Mouse (Mus musculus) mouse embryonic stem cell (cell line): Measurements from ENCODE around the gene Cd2bp2.

Experiments used
- in situ Hi-C, 2 experiments: fragments of 300-500 bp; cut with MboI; formaldehyde crosslinking; loops; 1 replicate in 1 of 2; 3 replicates in 1 of 2; pipeline ENCODE4 v1.14.3; 2019 to 2020; ENCODE audit warnings: low sequenced_read_pairs in 2 of 2, low pct_unique_long_range_greater_than_20kb in 1 of 2, mixed read lengths in 1 of 2; ENCODE audit not compliant: unreplicated experiment in 1 of 2

Cd2bp2 gene

DNA sequence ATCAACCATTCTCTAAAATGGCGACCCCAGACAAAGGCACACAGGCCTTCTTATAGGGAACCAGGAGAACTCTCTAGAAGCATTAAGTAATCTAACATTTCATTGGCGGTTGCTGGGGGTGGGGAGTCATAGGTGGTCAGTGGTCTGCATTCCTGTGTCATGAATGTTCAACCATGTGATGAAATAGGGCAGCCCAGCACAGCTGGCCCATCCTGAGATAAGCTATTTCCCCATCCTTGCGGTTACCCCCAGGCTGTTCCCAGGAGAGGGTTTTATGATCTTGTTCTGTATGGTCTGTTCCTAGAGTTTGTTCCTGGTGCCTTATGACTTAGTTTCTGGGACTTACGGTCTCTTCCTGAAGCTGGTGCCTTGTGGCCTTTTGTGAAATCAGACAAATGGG, 38.3 kb downstream of the Cd2bp2 start:
- in situ Hi-C loops: no loop called here

DNA sequence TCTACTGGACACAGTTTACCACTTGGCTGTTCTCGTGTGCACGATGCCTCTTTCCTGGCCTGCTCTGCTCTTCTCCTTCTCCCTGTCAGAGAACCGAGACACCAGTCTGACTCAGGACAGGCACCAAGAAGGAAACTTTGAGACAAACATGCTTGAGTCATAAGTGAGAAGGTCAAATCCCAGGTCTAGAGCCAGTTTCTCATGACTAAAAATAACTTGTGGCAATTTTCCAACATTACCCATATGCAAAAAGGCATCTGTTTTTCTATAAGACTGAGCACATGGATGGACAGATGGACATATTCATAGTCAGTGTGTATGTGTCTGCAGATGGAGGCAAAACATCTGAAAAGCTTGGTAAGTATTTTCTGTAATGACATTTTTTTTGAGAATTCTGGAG, 42.4 kb downstream of the Cd2bp2 start:
- in situ Hi-C loops: no loop called here

DNA sequence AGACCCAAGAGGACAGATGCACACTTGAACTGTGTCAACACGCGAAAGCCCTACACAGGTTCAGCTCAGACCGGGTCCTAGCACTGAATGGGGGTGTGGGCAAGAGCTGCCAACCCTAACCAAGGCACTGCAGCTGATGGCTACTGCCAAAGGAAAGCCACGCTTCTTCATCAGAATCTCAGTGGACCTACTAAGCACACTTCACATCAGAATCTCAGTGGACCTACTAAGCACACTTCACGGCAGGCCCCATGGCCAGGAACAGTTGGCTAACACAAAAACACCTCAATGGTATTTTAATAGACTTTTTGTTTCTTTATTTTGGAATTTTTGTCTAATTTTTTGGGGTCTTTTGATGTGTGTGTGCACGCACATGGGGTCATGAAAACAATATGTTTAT, 43.4 kb downstream of the Cd2bp2 start:
- in situ Hi-C loops: no loop called here

DNA sequence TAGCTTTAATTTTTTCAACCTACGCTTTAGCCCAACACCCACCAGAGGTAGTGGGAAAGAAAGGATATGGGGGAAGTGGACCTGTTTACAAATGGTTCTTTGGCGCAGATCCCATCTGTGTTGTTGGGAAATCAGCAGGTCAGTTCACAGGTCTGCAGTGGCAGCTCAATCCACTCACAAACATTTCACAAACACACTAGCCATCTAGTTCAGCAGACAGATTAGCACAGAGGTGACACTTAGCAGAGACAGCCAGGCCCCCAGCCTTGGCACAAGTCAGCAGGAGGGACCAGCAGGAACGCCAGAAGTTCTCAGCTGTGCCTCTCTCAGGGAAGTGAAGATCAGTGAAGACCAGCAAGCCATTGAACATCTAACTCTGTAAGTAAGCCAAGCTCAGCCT, 47.9 kb downstream of the Cd2bp2 start:
- in situ Hi-C loops: no loop called here

DNA sequence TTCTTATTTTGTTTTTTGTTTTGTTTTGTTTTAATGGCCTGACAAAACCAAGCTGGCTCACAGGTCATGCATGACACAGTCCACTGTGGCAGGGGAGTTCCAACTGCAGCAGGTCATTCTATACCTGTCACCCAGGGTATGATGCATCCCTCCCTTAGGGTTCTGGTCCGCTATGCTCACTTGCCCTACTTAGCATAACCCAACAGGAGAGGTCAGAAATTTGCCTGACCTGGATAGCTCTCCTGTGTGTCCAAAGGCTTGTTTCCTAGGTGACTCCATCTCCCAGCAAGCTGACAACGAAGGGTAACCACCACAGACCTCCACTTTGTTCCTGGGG, 49.6 kb downstream of the Cd2bp2 start:
- in situ Hi-C loops: no loop called here

DNA sequence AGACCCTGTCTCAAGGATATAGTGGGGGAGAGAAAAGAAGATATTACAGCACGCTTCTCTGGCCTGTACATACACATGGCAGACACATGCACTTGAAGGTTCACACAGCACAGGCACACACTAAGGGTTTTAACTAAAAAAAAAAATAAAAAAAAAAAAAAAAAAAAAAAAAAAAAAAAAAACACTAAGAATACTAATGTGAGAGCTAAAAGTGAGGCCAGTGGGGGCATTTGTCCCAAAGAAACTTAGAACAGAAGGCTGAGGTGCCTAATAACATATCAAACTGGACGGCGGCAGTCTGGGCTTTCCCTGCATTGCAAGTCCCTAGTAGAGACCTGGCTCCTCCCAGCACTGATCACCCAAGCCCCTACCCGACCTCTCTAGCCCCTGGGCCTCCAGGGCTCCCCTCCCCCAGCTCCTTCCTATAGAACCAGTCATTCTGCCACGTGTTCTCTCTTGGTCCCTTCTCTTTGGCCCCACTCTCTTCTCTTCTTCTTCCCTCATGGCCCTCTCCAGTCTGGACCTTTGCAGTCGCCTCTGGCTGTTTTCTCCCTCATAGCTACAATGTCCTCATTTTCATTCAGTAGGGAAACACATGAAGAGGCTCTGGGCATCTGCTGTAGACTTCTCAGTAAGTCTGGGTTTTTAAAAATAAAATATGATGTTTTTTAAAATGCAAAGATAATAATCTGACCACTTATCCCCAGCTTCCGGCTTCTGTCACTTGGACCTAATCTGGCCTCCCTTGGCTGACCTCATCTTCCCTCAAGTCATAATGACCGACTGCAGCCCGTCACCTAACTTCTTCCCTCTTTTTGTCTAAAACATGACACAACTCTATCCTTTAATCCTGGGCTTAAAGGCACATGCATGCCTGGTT, 50.2 kb downstream of the Cd2bp2 start:
- in situ Hi-C loops: no loop called here

DNA sequence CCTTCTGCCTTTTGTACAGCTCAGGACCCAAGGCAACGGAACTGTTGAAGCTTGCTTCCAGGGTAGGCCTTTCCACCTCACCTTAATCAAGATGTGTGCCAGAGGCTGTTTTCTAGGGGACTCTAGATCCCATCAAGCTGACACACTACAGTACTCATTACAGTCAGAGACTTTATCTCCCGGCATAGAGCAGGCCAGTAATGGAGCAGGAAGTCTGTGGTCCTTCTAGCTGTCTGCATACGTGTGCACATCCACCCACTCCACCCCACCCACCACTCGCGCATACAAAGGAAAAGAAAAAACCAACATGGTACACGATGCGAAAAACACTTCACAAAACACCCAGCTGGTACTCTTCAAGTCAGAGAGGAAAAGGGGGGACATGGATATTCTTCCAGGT, 51.4 kb downstream of the Cd2bp2 start:
- in situ Hi-C loops: no loop called here

DNA sequence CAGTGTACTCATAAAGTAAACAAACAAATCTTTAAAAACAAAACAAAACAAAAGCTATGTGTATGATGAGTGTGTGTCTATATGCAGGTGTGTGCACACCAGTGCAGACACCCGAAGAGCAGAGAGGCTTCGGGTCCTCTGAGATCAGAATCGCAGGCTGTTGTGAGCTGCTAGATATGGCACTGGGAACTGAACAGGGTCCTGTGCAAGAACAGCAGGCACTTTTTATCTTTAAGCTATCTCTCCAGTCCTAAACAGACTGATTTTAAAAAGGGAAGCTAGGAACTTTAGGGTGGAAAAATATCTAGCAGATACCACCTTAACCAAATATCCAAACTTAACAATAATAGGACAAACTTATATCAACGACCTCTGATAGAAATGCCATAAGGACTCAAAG, 53.2 kb downstream of the Cd2bp2 start:
- in situ Hi-C loops: no loop called here

DNA sequence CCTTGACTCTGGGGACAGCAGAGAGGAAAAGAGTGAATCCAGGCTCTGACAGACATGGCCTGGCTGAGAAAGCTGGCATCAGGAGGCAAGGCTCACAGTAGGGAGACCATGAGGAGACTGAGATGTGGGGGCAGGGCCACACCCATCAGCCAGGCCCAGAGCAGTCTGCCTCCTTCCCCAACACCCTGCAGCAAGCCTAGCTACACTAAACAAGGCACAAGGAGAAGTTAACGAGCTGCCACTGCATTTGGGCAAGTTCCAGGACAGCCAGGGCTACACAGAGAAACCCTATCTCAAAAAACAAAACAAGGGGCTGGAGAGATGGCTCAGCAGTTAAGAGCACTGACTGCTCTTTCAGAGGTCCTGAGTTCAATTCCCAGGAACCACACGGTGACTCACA, 53.6 kb downstream of the Cd2bp2 start:
- in situ Hi-C loops: no loop called here
